Mouse (Mus musculus) limb, embryonic 14.5 days (tissue): ENCODE results near the gene Gm4756. TPM values are rescaled to one million over a fixed set of nuclear protein-coding genes. Genes with fewer than 3 reads are reported as not detected.

Experiments
- ATAC-seq: fragments of 200-750 bp; cut with Nextera tagmentation; 2 replicates; pipeline ENCODE4 v1.8.0; 2017; ENCODE audit warnings: low read depth, moderate number of reproducible peaks, moderate TSS enrichment; ENCODE audit not compliant: low FRiP score
- DNase-seq: peaks from one replicate; pipeline ENCODE4 v3.0.0-alpha.2; 2015; ENCODE audit warnings: low spot score
- H3K27ac ChIP-seq: fragments of 300-500 bp; sonication (generic); replicated peaks from 2 replicates; pipeline ENCODE4 v1.5.1; 2014; ENCODE audit warnings: low read depth, mild to moderate bottlenecking, low read length, moderate library complexity, mixed read lengths
- H3K27me3 ChIP-seq: fragments of 300-500 bp; sonication (generic); 2 replicates; pipeline ENCODE4 v1.6.1; 2014; ENCODE audit warnings: low read length, mixed read lengths; ENCODE audit not compliant: control insufficient read depth, insufficient read depth
- H3K36me3 ChIP-seq: fragments of 300-500 bp; sonication (generic); 2 replicates; pipeline ENCODE4 v1.6.1; 2014; ENCODE audit warnings: mild to moderate bottlenecking, low read length, moderate library complexity, mixed read lengths; ENCODE audit not compliant: control insufficient read depth, insufficient read depth
- H3K4me1 ChIP-seq: fragments of 300-500 bp; sonication (generic); 2 replicates; pipeline ENCODE4 v1.6.1; 2014; ENCODE audit warnings: antibody characterized with exemption, low read length, mixed read lengths; ENCODE audit not compliant: control insufficient read depth, insufficient read depth
- H3K4me2 ChIP-seq: fragments of 300-500 bp; sonication (generic); replicated peaks from 2 replicates; pipeline ENCODE4 v1.6.1; 2014; ENCODE audit warnings: low read depth, mild to moderate bottlenecking, low read length, moderate library complexity; ENCODE audit not compliant: severe bottlenecking
- H3K4me3 ChIP-seq: fragments of 300-500 bp; sonication (generic); replicated peaks from 2 replicates; pipeline ENCODE4 v1.5.1; 2014; ENCODE audit warnings: low read length
- H3K9ac ChIP-seq: fragments of 300-500 bp; sonication (generic); 2 replicates; pipeline ENCODE4 v1.6.1; 2014; ENCODE audit warnings: mild to moderate bottlenecking, low read depth, low read length, moderate library complexity; ENCODE audit not compliant: severe bottlenecking
- H3K9me3 ChIP-seq: fragments of 300-500 bp; sonication (generic); 2 replicates; pipeline ENCODE4 v1.6.1; 2016; ENCODE audit warnings: low read length; ENCODE audit not compliant: control insufficient read depth
- POLR2A ChIP-seq: fragments of 200-500 bp; IDR thresholded peaks from 2 replicates; pipeline ENCODE4 v1.8.0; 2012; ENCODE audit warnings: inconsistent platforms, mild to moderate bottlenecking, moderate library complexity, borderline replicate concordance; ENCODE audit not compliant: insufficient read depth, insufficient read length; ENCODE audit errors: extremely low read depth
- WGBS: fragments of 180-500 bp; shearing (Covaris S2); extraction: QIAGEN DNeasy Blood & Tissue Kit; methylation state at CpG from one replicate; pipeline ENCODE4 v1.1.7; 2014; 5-methylcytosine and 5-hydroxymethylcytosine counted together
- polyA plus RNA-seq, 2 experiments: library from polyadenylated mRNA; depleted of rRNA in 1 of 2; stranded (reverse) in 1 of 2; unstranded in 1 of 2; fragments of >200 nt; fragmentation: Nextera tagmentation in 1 of 2; extraction: Ambion mirVana in 1 of 2; gene quantifications; 2 replicates each; pipeline versions ENCODE4 v1.2.1 to v1.2.3; 2012 to 2014

Gene Gm4756
- polyA plus RNA-seq, 2 experiments, result not detected

DNA sequence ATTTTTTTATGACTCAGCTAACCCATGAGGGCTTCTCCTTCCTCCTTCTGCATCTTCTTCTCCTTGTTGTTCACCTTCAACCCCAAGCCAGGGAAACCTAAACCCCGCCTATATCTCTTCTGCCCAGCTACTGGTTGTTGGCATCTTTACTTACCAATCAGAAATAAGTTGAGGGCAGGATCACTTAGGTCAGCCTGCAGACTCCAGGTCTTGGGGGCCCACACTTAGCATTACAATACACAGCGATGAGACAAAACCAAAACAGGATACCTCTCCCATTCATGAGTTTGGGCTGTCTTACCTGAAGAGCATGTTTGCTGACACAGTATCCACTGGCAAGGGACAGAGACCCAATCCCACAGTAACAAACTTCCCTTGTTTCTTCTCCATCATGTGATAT, 55.5 kb downstream of the Gm4756 start:
- H3K4me3 ChIP-seq, result no peak overlapping the region
- no peaks in the 10 kb centered on the region for H3K4me1 ChIP-seq
- H3K36me3 ChIP-seq, result no peaks in the 10 kb centered on the region
- no peak overlapping the region for H3K27ac ChIP-seq
- no peak for DNase-seq
- H3K9ac ChIP-seq, result no peak overlapping the region
- WGBS, result 48% methylated on average over 2 of the region's 2 CpGs
- no peak for ATAC-seq
- H3K4me2 ChIP-seq, result no peak overlapping the region
- H3K9me3 ChIP-seq, result no peaks in the 10 kb centered on the region
- no peak for TF ChIP-seq POLR2A
- H3K27me3 ChIP-seq, result no peaks in the 10 kb centered on the region

DNA sequence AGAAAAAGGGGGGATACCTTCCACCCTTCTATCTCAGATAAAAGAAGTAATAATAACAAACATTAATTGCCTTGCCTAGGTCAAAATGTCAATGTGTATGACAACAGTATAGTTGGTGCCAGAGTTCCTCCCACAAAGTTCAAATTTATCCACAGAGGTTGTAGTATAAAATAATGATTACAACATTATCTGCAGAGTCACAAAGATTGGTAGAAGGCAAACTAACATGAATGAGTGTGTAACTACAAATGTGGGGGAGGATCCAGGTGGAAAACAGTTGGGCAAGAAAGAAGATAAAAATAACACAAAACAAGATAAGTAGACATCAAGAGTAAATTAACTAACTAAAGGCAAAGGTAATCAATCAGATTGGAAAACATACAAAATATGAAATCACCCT, 56.5 kb downstream of the Gm4756 start:
- H3K4me1 ChIP-seq, result no peaks in the 10 kb centered on the region
- H3K4me2 ChIP-seq, result no peak overlapping the region
- no peaks in the 10 kb centered on the region for H3K9me3 ChIP-seq
- TF ChIP-seq POLR2A, result no peak
- H3K36me3 ChIP-seq, result no peaks in the 10 kb centered on the region
- no peak for ATAC-seq
- DNase-seq, result no peak
- no peaks in the 10 kb centered on the region for H3K27me3 ChIP-seq
- no peak overlapping the region for H3K27ac ChIP-seq
- H3K4me3 ChIP-seq, result no peak overlapping the region
- H3K9ac ChIP-seq, result no peak overlapping the region

DNA sequence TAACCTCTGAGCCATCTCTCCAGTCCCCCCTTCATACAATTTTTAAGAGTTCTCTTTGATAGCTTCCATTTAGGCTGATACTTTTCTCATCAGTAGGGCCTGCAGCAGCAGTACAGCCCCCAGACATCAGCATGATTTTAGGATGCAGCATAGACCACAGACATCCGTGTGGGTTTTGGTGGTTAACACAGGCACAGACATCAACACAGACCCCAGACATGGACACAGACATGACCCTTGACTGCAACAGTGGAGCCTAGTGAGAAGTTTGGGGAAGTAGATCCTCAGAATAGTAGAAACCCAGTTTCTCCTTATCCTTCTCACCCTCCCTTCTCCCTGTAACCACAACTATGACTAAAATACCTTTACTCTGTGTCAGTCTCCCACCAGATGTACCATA, 64.1 kb downstream of the Gm4756 start:
- no peaks in the 10 kb centered on the region for H3K4me1 ChIP-seq
- no peak overlapping the region for H3K4me2 ChIP-seq
- no peak overlapping the region for H3K27ac ChIP-seq
- H3K4me3 ChIP-seq, result no peak overlapping the region
- H3K36me3 ChIP-seq, result no peaks in the 10 kb centered on the region; the same call in 1 of the 2 replicates
- no peak for ATAC-seq
- WGBS, result 94% methylated on average over 1 of the region's 1 CpGs
- H3K9ac ChIP-seq, result no peak overlapping the region
- no peak for DNase-seq
- H3K9me3 ChIP-seq, result no peaks in the 10 kb centered on the region
- no peaks in the 10 kb centered on the region for H3K27me3 ChIP-seq
- no peak for TF ChIP-seq POLR2A

DNA sequence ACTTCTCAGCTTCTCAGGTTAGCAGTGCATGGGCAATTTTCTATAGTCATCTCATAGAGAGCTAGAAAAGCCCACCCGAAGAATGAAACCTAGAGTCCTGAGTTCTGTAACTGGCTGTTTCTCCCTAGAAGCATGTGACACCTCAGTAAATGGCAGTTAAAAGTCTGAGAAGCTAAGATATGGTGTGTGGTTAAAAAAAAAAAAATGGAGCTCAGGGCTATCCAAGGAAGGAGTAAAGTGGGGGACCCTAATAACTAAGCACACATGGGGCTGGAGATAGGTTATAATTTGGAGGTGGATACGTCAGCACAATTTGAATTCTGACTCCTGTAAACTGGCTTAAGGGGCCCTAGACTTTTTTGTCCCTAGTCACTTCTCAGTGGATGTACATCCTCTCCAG, 66.4 kb downstream of the Gm4756 start:
- Histone ChIP-seq H3K4me2 (no peak overlapping the region), H3K27me3 (no peaks in the 10 kb centered on the region), H3K36me3 (peaks cover 9% of the 10 kb centered on the region; the same call in 1 of the 2 replicates), H3K9ac (no peak overlapping the region), H3K4me3 (no peak overlapping the region), H3K27ac (no peak overlapping the region), H3K9me3 (no peaks in the 10 kb centered on the region), H3K4me1 (no peaks in the 10 kb centered on the region)
- DNase-seq, result no peak
- TF ChIP-seq POLR2A, result no peak
- ATAC-seq, result no peak
- WGBS, result 95% methylated on average over 2 of the region's 2 CpGs

DNA sequence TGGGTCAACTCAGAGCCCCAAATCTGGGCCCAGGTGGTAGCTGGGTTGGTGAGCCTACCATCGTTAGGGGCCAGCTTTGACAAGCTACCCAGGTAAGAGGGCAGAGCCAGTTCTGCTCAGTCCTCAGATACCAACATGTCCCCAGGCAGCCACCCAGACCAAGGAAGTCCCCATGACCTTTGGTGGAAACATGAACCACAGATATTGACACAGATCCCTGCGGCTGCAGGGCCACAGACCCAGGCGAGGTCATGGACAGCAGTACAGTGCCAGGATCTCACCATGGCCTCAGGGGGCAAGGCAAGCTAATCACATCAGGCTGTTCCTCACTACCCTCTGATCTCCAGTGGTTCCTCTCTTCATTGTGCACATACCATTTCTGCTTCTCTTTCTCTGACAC, 67.4 kb downstream of the Gm4756 start:
- no peak overlapping the region for H3K4me3 ChIP-seq
- H3K9me3 ChIP-seq, result no peaks in the 10 kb centered on the region
- H3K36me3 ChIP-seq, result peaks cover 9% of the 10 kb centered on the region; the same call in 1 of the 2 replicates
- WGBS, result 92% methylated on average over 3 of the region's 3 CpGs
- no peak overlapping the region for H3K9ac ChIP-seq
- H3K4me1 ChIP-seq, result no peaks in the 10 kb centered on the region
- no peaks in the 10 kb centered on the region for H3K27me3 ChIP-seq
- H3K4me2 ChIP-seq, result no peak overlapping the region
- H3K27ac ChIP-seq, result no peak overlapping the region
- DNase-seq (no peak), ATAC-seq (no peak)
- TF ChIP-seq POLR2A, result no peak

DNA sequence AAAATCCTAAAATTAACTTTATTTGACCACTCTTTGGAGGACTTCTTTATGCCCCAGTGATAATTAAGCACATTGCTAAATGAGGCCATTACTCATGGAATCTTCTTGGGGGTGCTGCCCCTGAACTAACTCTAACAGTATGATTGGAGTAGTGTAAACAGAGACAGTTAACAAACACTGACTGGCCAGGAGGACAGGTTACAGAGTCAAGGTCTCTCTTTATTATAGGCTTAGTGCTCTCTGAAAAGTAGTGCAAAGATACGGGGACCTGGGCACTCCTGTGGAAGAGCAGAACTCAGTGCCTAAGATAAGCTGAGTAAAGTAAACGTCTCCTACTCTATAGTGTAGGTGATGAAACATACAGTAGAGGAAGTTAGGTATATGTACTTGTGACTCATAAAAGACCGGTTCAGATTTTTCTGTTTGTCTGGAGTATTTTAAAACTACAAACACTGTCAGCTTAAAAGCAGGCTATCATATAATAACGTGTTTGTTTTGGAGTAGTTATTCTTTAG, 85.1 kb downstream of the Gm4756 start:
- TF ChIP-seq POLR2A, result no peak

More for the DNA sequence above, 85.1 kb downstream of the Gm4756 start:
- no peak for ATAC-seq
- DNase-seq, result no peak
- 85% methylated on average over 4 of the region's 4 CpGs for WGBS
- no peaks in the 10 kb centered on the region for H3K9me3 ChIP-seq
- H3K36me3 ChIP-seq, result no peaks in the 10 kb centered on the region
- no peak overlapping the region for H3K4me3 ChIP-seq
- H3K4me2 ChIP-seq, result no peak overlapping the region
- no peak overlapping the region for H3K27ac ChIP-seq
- H3K4me1 ChIP-seq, result no peaks in the 10 kb centered on the region
- H3K9ac ChIP-seq, result no peak overlapping the region
- no peaks in the 10 kb centered on the region for H3K27me3 ChIP-seq
